Mouse (Mus musculus) thymus, postnatal 10 days (tissue): ENCODE results near the gene Nudt15.

Experiments used
- DNase-seq, 2 experiments: peaks; one replicate each; pipeline ENCODE4 v3.0.0; 2021; ENCODE audit warnings: low spot score in 2 of 2

The Nudt15 gene

GRCm38 (mm10) chr14:73472205-73472604 lies 75.8 kb downstream of the Nudt15 start:
- no peak for DNase-seq

GRCm38 (mm10) chr14:73470593-73470992 lies 77.4 kb downstream of the Nudt15 start:
- peak in 1 of 2 experiments; percentile 24 for DNase-seq

- no peak for DNase-seq
These were observed 78.5 kb downstream of the Nudt15 start for GRCm38 (mm10) chr14:73469506-73469905.
